Mouse (Mus musculus) cerebellum, postnatal 4 days (tissue): Measurements from ENCODE around the gene Pycard.
"Not testable (repeated sequence)": the region's sequence is repeated elsewhere in the genome, so short reads cannot be mapped to it uniquely, and the experiment has no call there.

Experiments
- DNase-seq, 2 experiments: peaks; one replicate each; pipeline ENCODE4 v3.0.0; 2022; ENCODE audit warnings: low spot score in 2 of 2, mixed read lengths in 1 of 2

The Pycard gene

GRCm38 (mm10) chr7:127993341-127993977 is at the start of gene Pycard:
Pycard (minus strand) TSS chr7:127993867.
- DNase-seq = no peak

- not testable (repeated sequence) for DNase-seq
These were observed 48.6 kb upstream of the Pycard start for GRCm38 (mm10) chr7:128042161-128042820.

DNA sequence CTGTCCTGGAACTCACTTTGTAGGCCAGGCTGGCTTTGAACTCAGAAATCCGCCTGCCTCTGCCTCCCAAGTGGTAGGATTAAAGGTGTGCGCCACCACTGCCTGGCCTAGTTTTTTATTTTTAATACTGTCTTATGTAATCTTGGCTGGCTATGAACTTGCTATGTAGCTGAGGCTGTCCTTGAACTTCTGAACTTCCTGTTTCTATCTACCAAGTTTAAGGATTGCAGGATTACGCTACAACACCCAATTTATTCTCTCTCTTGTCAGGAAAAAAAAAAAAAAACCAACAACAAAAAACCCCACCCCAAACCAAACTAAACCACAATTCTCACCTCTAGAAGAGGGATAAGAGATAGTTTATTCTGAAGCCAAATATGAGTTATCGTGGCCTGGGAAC is 39.9 kb upstream of the Pycard start:
- no peak for DNase-seq

- DNase-seq = no peak
These were observed 39.3 kb upstream of the Pycard start for GRCm38 (mm10) chr7:128032989-128033293.

DNA sequence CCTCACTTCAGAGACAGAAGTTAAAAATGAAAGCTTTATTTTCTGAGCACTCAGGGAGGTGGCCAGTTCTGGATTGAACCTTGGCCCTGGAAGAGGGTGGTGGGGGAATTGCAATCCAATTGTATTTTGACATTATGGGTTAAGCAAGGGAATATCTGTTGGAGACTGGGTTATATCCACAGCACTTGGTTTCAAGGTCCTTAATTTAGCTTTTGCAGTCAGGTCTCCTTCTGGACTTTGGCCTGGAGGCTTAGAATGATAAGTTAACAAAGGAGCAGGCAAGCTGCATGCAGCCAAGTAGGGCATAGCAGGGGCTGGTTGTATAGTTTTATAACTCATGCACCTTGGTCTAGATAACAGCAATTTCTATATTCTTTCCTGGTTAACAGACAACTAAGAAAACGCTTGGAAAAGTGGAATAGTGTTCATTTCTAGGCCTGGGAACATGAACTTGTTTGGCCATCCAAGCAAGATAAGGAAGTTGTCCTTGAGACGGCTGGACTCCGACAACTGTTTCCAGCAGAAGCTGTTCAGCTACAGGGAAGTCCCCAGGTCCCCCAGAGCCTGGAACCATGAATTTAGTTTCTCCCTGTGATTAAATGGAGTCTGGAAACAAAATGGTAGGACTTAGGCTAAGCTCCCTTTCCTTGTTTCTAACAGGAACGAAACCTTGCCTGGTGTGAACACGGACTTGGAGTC is 38.8 kb upstream of the Pycard start:
- DNase-seq = no peak

- no peak for DNase-seq
These were observed 37.8 kb upstream of the Pycard start for GRCm38 (mm10) chr7:128031403-128031976.

DNA sequence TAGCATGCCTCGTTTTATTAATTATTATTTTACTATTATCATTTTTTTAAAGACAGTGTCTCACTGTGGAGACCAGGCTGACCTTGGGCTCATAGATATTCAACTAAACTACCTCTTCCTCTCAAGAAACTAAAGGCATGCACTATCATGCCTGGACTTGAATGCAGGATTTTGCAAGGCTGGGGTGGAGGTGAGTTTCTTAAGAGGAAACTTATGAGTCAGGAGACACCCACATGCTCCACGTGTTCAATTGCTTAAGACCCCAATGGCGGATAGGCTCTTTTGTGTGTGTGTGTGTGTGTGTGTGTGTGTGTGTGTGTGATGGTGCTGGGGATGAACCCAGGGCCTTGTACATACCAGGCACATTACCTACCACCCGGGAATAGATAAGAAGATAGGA is 31.7 kb upstream of the Pycard start:
- DNase-seq = no peak

- no peak for DNase-seq
These were observed 31.3 kb upstream of the Pycard start for GRCm38 (mm10) chr7:128024932-128025331.

- DNase-seq = no peak
These were observed 30.7 kb upstream of the Pycard start for GRCm38 (mm10) chr7:128024364-128024763.

- DNase-seq = no peak
These were observed 29.9 kb upstream of the Pycard start for GRCm38 (mm10) chr7:128023565-128023964.

- no peak for DNase-seq
These were observed 29.3 kb upstream of the Pycard start for GRCm38 (mm10) chr7:128022974-128023373.

GRCm38 (mm10) chr7:128019187-128019586 is 25.5 kb upstream of the Pycard start:
- DNase-seq = no peak

DNA sequence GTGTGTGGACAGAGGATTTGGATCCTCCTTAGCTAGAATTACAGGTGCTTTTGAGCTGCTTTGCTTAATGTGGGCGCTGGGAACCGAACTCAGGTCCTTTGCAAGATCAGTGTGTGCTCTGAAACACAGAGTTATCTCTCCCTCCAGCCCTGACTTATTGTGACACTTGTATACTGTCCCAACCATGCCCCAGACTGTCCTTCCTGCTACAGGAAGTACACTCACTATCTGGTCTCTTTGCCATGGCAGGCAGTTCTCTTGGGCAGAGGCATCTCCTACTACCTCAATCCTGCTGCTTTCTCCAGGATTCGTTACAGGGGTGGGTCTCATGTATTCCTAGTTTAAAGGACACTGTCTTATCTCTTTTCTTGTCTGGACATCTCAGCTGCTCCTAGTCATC is 24.6 kb upstream of the Pycard start:
- DNase-seq = no peak

GRCm38 (mm10) chr7:128016650-128017049 is 23.0 kb upstream of the Pycard start:
- DNase-seq = no peak

- DNase-seq = not testable (repeated sequence)
These were observed 22.5 kb upstream of the Pycard start for GRCm38 (mm10) chr7:128016134-128016533.

DNA sequence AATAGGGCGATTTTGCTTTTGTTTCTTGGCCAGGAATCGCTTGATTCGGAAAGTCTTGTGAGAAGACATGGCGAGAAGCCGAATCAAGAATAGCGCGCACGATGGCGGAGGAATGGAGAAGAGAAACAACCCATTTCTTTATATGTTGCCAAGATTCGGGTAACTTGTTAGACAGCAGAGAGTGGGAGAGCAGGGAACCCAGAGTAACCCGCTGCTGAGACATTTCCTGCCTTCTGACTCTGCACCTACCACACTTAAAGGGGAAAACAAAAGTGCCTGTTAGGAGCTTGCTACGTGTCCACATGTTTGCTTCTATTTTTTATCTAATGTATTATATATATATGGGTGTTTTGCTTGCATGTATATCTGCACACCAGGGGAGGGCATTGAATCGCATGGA is 19.4 kb upstream of the Pycard start:
- DNase-seq = no peak

GRCm38 (mm10) chr7:128012136-128012780 is 18.6 kb upstream of the Pycard start:
- DNase-seq = no peak

GRCm38 (mm10) chr7:128009715-128010340 is 16.2 kb upstream of the Pycard start:
- DNase-seq = no peak

DNA sequence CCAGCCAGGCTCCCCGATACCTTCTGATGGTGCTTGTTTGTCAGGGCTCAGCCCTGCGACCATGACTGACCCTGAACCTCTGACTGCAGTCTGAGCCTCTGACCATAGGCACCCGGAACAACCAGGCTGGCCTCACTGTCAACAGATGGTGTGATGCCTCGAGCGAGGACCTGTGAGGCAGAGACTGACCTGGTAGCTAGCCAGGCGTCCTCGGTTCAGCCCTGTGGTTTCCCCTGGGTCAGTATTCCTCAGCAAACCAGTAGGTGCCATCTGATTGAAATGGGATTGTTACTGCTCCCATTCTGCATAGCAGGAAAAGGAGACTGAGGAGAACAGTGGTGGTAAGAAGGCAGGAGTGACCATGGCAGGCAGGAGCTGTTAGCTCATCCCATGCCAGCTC is 12.5 kb upstream of the Pycard start:
- DNase-seq = no peak

- no peak for DNase-seq
These were observed 11.1 kb upstream of the Pycard start for GRCm38 (mm10) chr7:128004487-128005362.

GRCm38 (mm10) chr7:128004150-128004486 is 10.5 kb upstream of the Pycard start:
- no peak for DNase-seq
